Mouse (Mus musculus) spleen, adult 12 weeks (tissue): ENCODE data around the gene Esr2.

Experiments used
- DNase-seq: peaks from one replicate; pipeline ENCODE4 v3.0.0; 2022; ENCODE audit warnings: low spot score

Esr2 gene

DNA sequence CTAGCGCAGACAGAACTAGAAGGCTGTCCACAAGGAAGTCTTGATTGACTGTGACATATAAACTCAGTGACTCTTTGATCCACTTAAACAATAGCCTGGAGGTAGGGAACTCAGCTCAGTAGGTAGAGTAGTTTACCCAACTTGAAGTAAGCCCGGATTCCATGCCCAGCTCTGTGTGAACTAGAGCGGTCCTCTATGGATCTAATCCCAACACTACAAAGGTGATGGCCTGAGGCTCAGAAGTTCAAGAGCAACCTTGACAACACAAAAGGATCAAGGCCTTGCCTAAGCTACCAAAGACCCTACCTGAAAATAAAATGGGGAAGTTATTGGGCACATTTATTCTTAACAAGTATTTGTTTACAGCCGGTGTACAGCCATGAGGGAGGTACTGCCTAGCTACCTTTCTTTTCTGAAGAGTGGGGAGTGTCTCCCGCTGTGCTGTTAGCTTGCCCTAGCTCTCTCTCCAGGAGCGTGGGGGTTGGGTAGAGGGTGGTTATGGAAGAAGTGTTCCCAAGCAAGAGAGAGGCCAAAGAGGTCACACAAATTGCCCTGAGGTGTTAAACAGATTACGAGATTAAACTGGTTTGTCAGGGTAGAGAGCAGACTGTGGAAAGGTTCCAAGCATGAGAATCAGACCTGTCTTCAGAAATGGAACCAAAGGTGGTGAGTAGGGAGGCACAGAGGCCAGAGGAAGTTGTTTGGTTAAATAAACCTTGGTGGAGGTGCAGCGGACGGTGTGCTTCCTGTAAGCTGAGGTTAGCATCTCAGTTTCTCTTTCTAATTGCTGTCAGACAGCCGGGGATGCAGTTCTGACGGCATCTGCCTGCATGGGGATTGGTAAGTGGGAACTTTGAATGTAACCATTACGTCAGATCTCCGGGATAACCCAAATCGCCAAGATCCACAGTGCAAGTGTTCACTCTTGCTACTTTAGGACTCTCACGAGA, 90.8 kb downstream of the Esr2 start:
- peak; percentile 10 for DNase-seq

DNA sequence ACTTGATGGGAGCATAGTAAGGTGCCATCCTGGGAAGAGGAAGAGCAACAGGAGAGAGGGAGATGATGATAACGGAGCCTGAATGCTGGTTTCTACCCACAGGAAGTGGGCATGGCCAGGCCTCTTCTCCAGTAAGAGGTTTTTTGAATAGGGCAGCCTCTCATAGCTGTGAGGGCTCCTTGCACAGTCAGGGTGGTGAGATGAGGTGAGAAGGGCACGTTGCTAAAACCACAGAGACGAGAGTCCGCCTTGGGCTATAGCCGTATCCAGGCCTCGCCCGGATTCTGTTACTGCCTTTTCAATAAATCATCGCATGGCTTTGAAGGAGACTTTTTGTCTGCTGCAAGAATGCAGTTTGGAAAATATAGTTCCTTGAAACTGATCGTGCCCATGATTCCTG, 92.0 kb downstream of the Esr2 start:
- no peak for DNase-seq

DNA sequence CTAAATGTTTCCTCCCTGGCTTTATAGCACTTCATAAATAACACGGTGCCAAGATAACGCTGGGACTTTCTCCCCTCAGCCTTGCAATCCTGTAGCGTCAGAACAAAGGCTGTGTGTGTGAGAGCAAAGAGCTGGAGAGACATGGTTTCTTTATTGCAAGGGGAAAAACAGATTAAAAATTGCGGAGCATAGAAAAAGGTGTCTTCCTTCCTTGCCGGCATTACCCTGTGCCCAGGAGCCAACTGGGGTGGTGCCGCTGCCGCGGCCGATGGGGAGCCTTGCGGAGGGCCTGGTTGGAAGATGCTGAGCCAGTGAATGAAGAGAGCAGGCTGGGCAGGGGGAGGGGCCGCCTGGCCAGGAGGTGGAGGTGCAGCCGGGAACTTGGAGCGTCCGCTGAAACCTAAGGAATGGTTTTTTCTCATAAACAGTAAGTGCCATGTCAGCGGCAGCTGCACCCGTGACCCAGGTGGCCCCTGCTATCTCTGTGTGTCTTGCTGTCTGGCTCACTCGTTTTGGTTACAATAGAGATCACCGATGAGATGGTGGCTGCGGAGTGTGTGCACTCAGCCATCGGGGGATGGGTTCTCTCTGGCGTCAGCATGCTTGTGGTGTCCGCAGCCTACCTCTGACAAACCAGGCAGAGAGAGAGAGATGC, 95.4 kb downstream of the Esr2 start:
- DNase-seq, result no peak

DNA sequence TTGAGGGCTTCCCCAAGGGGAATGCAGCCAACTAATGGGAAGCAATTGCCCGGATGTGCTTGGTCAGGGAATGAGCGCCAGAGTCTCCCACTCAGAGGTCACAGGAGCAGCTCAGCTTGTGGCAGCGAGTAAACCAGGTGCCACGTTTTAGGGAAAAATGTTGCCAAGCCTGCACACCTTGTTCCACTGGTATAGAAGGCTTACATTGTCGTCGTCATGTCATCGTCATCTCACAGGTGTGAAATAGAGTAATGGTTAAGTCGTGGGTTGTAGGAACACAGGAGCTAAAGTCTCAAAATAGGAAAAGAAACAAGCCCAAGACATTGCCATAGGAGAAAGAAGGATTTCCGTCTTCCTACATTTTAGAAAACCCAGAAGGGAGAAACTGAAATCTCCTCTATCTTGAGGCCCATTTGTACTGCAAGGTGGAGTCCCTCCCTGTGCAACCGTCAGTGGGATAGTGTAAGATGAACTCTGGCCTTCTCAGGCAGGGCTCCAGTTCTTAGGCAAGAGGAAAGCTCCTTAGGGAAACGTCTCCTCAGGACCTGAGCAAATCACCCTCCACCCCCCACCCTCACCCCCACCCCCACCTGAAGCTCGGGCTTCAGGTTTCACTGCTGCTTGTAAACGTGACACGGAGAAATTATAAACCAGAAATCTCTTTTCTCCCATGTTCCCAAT, 96.0 kb downstream of the Esr2 start:
- no peak for DNase-seq

DNA sequence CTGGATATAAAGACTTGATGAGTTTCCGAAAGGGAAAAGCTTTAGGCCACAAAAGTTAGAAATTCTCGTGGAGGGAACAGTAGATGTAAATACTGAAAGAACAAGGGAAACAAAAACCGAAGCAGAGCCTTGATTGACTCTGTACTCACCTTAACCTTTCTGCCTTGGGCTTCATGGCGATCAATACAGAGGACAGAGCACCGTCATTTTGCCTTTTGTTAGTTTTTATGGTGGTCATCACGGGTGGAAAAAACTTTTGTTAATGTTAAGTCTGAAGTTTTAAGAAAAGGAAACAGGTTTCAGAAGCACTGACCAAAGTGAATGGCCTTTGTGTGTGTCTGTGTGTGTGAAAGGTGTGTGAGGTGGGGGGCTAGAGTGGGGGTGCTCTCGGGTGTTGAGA, 103.1 kb downstream of the Esr2 start:
- DNase-seq, result no peak

DNA sequence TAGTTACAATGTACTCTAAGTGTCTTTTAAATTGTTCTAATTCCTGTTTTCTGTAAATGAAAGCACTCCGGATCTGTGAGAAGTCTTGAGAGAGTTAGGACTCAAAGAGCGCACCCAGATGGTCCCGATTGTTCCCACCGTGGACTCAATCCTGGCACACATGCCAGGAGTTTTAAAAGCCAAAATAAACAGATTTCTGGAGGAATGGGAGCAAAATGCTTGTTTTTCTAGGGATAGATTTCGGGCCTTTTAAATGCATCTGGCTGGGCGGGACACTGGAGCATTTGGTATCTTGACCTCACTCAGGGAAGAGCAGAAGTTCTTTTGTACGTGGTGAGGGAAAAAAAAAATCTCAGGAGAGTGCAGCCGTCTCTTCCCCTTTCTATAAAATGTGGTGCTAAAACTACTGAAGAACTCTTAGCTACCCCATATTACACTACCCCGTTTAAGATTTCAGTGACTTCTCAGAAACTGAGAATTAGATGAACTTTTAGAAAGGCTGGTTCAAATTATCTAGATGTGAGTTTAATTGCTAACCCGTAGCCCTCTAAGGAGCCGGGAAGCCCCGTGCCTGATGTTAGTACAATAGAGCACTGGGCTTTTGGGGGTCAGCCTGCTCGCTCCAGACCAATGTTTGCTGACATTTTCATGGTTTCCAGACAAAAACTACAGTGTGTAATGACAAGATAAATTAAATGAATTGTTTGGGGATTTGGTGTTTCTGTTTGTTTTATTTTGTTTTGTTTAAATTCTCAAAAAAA, 103.8 kb downstream of the Esr2 start:
- no peak for DNase-seq

DNA sequence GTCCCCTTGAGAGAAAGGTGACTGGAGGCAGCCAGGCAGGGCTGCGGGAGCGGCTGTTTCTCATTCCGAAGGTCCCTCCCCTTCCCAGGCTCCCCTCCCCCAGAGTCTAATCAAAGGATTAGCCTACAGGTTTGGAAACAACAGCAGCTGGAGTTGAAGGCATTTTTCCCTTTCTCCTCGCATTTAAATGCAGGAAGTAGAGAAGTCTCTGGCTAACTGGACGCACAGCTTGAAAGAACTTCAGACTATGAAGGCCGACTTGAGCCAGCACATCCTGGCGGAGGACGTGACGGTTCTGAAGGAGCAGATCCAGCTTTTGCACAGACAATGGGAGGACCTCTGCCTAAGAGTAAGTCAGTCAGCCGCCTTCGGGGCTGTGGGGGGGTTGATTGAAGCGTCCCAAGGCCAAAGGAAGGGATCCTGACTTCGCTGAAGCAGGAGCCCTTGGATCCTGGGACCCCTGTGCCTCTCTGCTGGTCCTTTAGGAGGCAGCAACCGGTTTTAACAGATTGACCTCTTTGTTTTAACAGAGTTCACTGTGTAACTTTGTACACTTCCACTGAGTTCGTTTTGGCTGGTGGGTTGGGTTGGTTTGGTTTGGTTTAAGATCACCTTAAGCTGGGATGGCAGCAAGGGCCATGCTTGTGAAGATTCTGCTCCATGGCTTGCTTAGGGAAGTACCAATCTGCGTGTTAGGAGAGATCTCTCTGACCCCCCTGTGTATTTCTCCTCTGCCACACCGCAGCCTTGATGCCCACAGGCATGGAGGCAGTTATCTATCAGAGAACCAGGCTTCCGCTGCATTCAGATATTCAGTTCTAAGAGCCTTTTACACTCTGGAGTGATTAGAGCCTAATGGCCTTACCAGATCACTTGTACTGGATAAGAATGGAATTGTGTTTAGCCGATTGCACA, 104.9 kb downstream of the Esr2 start:
- DNase-seq, result no peak
